In the genomic region with DNA sequence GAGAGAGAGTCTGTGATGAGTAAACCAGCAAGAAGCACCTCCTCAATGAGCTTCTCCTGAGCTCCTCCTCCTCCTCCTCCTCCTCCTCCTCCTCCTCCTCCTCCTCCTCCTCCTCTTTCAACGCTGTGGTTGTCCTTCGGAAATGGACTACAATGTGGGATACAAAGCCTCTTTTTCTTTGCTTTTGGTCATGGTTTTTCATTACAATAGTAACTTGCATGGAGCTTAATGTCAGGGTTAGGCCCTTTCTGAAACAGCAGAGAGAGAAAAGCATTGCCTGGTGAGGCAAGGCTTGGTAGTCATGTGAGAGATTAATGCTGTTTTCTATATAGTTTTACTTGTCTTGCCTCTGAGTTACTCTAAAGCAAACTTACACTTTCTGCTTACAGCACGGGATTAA, we compare ENCODE assay signal across 29 mouse cellular contexts.
"Had no signal": no experiment of that assay in that cellular context is flagged by ENCODE, and none has a peak within 500 bp of the region (broad histone marks: within the 10 kb centered on the region; RNA-seq: fewer than 3 reads in every experiment).

No protein-coding gene starts in this region.

- H3K4me2 ChIP-seq: limb, embryonic 12.5 days; limb, embryonic 13.5 days; limb, embryonic 15.5 days; liver, embryonic 11.5 days; liver, embryonic 12.5 days; liver, embryonic 13.5 days; liver, embryonic 15.5 days; lung, embryonic 14.5 days; lung, embryonic 15.5 days; midbrain, embryonic 13.5 days; midbrain, embryonic 15.5 days; neural tube, embryonic 12.5 days had no signal

- H3K9me3 ChIP-seq: limb, embryonic 10.5 days; limb, embryonic 12.5 days; limb, embryonic 13.5 days; limb, embryonic 15.5 days; liver, embryonic 12.5 days; liver, embryonic 13.5 days; liver, embryonic 15.5 days; lung, embryonic 15.5 days; megakaryocyte, embryonic 14.5 days; midbrain, embryonic 13.5 days; midbrain, embryonic 15.5 days; neural tube, embryonic 12.5 days had no signal

- H3K9ac ChIP-seq: limb, embryonic 12.5 days; limb, embryonic 13.5 days; limb, embryonic 15.5 days; liver, embryonic 12.5 days; liver, embryonic 13.5 days; liver, embryonic 14.5 days; liver, embryonic 15.5 days; liver, postnatal 0 days; lung, embryonic 14.5 days; lung, embryonic 15.5 days; midbrain, embryonic 13.5 days; midbrain, embryonic 15.5 days; neural tube, embryonic 12.5 days had no signal

- H3K27me3 ChIP-seq: limb, embryonic 12.5 days; limb, embryonic 13.5 days; limb, embryonic 15.5 days; liver, embryonic 12.5 days; liver, embryonic 13.5 days; liver, embryonic 15.5 days; lung, embryonic 15.5 days; megakaryocyte, embryonic 14.5 days; midbrain, embryonic 15.5 days; neural tube, embryonic 12.5 days had no signal

- H3K4me1 ChIP-seq: limb, embryonic 10.5 days; limb, embryonic 12.5 days; limb, embryonic 13.5 days; limb, embryonic 15.5 days; liver, embryonic 12.5 days; liver, embryonic 13.5 days; liver, embryonic 15.5 days; lung, embryonic 15.5 days; megakaryocyte, embryonic 14.5 days; midbrain, embryonic 13.5 days; midbrain, embryonic 15.5 days; neural tube, embryonic 12.5 days had no signal

- H3K27ac ChIP-seq: left cerebral cortex, adult 2 months; limb, embryonic 10.5 days; limb, embryonic 12.5 days; limb, embryonic 13.5 days; limb, embryonic 15.5 days; liver, embryonic 12.5 days; liver, embryonic 13.5 days; liver, embryonic 14.5 days; liver, embryonic 15.5 days; lung, embryonic 15.5 days; macrophage; midbrain, embryonic 13.5 days; midbrain, embryonic 15.5 days; neural tube, embryonic 12.5 days had no signal

- ATAC-seq: liver, embryonic 12.5 days; liver, postnatal 0 days; lung, postnatal 0 days; midbrain, embryonic 13.5 days; midbrain, embryonic 15.5 days; midbrain, embryonic 16.5 days had no signal

- H3K36me3 ChIP-seq: limb, embryonic 10.5 days; limb, embryonic 12.5 days; limb, embryonic 13.5 days; limb, embryonic 15.5 days; liver, embryonic 12.5 days; liver, embryonic 13.5 days; liver, embryonic 15.5 days; lung, embryonic 15.5 days; midbrain, embryonic 13.5 days; midbrain, embryonic 15.5 days; neural tube, embryonic 12.5 days had no signal

- H3K4me3 ChIP-seq: left cerebral cortex, adult 2 months; limb, embryonic 10.5 days; limb, embryonic 12.5 days; limb, embryonic 13.5 days; limb, embryonic 15.5 days; liver, embryonic 12.5 days; liver, embryonic 13.5 days; liver, embryonic 15.5 days; lung, embryonic 15.5 days; megakaryocyte, embryonic 14.5 days; midbrain, embryonic 13.5 days; midbrain, embryonic 15.5 days; myocyte; neural tube, embryonic 12.5 days had no signal

- DNase-seq: left cerebral cortex, postnatal 4 days; liver; liver, embryonic 13.5 days; liver, postnatal 0 days; lung, adult 18-20 months; lung, adult 2 months; lung, embryonic 14.5 days; lung, postnatal 10 days; lung, postnatal 14 days; lung, postnatal 36 days; lung, postnatal 4 days had no signal
